Mouse (Mus musculus) ES-CJ7 (cell line): ENCODE results near the gene Mycbpap.

Source experiments
- DNase-seq: peaks from one replicate; pipeline ENCODE4 v3.0.0; 2011; ENCODE audit warnings: low read depth, low spot score

Gene Mycbpap

DNA sequence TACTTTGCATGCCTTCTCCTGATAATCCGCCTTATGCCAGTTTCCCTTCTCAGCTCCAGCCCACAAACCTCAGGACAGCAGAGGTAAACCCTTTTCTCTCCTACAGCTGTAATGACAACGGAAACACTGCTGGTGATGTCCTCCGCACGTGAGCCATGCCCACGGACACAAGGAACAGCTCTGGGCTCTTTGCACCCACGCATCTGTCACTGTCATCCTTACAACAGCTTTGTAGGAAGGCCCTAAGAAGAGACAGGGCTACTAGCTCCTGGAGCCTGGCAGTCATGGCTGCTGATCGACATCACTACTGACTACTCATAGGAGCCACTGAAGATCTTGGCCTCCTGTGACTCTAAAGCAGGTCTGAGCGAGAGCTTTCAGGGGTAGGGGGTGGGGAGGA is 11.6 kb upstream of the Mycbpap start:
- DNase-seq = no peak

DNA sequence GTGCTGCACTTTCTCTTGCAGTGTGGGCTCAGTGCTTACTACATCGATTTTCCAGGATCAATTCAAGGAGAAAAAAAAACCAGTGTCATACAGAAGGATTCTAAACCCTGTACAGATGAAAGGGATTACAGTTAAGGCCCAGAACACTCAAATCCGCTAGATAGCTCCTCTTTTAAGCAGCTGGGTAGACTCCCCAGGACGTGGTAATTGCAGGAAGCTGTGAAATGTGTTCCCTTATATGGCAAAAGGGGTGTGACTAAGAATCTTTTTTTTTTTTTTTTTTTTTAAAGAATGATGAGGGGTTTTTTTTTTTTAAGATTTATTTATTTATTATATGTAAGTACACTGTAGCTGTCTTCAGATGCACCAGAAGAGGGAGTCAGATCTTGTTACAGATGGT is 7.3 kb upstream of the Mycbpap start:
- no peak for DNase-seq

DNA sequence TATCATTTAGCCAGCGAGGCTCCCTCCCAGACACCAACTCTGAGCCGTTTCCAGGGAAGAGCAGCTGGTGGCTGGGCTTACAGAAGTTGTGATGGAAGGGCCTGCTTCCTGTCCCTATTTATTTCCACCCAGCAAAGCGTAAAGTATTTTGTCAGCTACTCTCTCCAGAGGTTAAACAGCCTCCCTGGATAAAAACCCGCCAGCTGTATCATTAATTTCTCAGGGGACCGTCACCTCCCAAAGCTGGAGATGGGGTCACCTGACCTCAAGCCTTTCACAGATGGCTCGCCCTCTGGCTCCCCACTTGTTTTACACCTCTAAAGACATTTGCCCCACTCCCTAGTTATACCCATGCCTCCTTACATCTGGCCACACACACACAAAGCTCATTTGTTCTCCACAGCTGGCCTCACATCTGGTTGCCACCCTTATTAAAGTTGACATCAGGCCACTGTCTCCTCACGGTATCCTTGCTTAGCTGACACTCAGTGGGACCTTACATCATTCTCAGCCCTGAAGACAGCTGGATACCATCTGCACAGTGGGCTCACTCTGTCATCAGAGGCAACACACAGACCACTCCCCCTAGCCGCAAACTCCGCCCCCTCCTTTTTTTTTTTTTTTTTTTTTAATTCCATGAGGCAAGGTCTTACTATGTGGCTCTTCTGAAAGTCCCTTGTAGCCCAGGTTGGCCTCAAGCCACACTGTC is 4.8 kb upstream of the Mycbpap start:
- no peak for DNase-seq

DNA sequence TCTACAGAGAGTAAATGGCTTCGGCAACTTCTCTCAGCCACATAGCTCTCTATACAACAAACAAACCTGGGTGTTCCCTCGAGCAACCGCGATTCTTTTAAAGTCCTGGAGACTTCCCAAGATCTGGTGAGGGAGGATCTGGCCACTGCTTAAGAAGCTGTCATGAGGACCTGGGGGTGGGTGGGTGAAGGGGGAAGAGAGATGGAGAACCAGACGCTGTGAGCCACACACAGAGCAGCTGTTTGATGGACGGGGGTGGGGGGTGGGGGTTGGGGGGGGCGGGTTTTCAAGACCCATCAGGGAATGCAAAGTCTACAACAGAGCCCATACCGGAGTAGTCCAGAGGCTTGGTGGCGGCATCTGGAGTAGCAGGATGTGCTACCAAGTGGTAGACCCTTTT is 8.1 kb downstream of the Mycbpap start:
- DNase-seq = no peak

DNA sequence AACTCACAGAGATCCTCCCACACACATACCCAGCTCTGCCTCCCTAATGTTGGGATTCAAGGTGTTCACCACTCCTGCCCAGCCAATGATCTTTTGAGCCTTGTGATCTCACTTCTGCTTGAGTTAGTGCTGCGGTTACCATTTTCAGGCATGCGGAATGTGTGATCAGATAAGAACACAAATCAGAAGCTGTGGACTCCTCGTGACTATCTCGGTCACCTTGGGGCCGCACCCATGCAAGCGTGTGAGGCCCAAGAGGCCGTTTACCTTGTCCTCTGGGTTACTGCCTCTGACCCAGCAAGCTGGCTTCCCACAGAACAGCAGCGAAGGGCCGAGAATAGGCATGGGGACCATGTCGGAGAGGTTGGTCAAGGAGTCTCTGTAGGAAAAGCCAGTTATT is 12.6 kb downstream of the Mycbpap start:
- no peak for DNase-seq

DNA sequence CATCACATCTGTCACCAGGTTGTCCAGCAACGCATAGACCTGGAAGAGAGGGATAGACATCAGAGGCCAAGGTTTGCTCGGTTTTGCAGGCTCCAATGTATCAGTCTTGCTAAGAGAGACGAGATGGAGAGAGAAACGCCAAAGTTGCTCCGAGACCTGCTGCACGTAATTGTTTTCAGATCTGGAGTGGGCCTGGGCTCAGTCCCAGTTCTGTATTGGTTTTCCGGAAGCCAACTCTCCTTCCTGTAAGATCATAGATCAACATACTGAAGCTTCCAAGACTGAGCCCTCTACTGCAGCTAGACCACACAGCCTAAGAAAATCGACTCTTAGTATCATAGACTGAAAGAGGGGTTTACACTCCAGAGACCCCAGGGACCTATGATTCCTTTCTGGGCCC is 20.1 kb downstream of the Mycbpap start:
- DNase-seq = no peak

DNA sequence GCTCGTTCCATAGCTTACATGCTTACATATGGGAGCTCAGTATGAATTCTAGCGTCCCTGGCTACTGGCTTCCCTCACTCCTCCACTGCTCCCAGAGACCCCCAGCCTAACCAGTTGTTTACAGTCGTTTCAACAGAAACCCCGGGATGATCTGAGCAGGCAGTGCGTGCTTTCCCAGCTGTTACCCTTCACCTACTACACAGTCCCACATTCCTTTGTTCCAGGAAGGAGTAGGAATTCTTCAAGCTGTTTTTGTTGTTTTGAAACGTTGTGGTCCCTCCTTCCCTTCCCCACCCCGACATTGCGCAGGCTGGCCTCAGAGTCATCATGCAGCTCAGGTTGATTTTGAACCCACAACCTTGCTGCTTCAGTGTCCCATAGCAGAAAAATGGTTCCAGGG is 21.2 kb downstream of the Mycbpap start:
- no peak for DNase-seq

DNA sequence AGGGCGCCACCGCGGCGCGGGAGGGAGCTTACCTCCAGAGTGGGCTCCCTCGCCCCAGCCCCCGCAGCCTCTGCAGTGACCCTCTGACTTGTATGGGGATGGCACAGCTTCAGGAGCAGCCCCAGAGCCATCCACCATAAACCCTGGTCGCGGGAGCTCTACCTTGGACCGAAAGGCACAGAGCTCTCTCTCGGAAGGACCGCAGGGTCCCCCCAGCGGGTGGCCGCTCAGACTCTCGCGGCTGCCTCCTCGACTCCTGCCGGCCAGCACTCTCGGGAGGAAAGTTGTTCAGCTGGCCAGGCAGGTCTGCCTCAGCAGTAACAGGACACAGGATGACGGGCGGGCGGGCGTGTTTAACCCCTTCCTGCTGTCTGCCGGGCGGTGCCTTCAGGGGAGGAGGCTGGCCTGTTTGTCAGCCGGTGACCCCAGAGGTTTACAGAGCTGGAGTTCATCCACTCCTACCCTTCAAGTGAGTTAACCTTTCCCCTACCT is 21.8 kb downstream of the Mycbpap start, which contains the start of gene Epn3:
TSS of gene Epn3 (minus strand) at position 314 of the 492 bp plus-strand sequence.
- DNase-seq = no peak

DNA sequence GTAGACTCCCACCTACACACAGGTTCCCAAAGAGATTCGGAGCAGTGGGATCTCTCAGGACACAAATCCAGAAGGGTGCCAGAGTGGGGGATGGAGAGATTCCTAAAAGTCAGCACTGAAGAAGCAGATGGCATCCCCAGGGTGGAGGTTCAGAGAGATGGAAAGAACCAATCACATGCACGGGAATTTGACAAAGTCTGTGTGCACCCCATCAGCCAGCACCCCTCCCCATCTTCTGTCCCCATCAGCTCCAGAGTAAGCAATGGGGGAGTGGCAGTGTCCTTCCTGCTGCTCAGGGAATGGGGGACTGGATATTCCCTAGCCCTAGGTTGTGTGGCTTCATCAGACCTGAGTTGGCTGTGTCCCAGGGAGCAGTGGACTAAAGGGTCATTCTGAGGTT is 22.5 kb downstream of the Mycbpap start:
- no peak for DNase-seq

DNA sequence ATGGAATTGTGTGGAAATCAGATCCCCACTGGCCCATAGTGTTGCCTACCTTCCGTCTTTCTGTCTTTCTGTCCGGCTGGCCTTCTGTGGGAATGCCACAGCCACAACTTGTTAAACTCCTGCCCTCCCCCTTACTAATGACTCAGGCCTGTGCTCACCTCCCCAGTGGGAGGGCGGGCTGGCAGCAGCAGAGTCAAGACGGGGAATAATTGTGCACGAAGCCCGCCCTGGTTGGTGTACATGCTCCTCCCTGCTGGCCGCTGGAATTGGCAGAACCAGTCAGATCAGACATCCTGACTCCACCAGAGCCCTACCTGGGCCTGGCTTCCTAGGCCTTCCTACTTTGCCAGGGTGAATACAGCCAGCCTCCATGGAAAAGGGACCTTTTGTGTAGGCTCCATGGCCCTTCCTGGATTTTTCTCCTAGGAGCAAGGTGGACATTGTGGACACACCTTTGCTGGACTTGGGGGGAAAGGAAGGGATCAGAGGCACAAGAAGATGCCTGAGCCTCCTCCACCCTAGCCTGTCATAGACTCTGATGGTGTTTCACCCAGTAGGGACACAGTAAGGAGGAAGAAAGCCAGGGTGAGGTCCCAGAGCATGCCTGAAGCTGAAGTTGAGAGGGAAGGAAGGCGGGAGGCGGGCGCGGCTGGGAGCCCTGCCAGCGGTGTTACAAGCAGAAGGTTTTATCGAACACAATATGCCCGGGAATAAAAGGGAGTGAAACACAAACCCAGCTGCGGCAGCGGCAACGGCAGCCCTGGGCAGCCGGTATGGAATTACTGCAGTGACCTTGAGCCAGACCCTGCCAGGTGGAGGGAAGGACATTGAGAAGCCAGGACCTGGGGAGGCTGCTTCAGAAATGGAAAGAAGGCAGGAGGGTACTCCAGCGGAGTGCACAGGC is 23.2 kb downstream of the Mycbpap start:
- DNase-seq = no peak

DNA sequence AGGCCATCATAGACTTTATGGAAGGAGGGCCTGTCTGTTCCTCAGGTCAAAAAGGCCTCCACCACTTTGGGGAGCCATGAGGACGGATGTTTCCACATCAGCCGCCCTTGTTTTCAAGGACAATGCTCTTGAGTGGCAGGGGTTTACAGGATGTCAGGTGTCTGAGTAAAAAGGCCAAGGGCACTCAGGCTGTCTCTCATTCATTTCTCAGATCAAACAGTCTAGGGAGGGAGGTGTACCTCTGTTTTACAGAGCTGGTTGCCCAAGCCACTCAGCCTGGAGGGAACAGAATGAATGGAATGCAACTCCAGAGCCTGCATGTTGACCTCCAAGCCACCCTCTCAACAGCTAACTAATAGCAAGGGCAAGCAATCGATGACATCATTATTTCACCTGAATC is 26.1 kb downstream of the Mycbpap start:
- no peak for DNase-seq

DNA sequence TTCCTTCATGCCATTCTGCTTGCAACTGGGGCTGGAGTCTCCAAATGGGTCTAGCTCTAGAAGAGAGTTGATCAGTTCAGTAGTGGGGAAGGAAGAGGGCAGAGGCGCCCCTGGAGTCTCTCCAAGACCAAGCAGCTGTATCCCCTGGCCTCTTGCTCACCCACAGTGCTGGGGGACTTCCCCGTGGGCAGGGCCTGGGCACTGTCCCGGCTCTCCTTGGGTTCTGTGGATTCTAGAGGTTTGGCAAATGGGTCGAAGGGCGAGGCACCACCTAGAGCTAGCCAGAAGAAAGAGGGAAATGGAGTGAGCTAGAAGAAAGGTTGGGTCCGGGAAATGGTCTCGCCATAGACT is 29.8 kb downstream of the Mycbpap start:
- DNase-seq = no peak

DNA sequence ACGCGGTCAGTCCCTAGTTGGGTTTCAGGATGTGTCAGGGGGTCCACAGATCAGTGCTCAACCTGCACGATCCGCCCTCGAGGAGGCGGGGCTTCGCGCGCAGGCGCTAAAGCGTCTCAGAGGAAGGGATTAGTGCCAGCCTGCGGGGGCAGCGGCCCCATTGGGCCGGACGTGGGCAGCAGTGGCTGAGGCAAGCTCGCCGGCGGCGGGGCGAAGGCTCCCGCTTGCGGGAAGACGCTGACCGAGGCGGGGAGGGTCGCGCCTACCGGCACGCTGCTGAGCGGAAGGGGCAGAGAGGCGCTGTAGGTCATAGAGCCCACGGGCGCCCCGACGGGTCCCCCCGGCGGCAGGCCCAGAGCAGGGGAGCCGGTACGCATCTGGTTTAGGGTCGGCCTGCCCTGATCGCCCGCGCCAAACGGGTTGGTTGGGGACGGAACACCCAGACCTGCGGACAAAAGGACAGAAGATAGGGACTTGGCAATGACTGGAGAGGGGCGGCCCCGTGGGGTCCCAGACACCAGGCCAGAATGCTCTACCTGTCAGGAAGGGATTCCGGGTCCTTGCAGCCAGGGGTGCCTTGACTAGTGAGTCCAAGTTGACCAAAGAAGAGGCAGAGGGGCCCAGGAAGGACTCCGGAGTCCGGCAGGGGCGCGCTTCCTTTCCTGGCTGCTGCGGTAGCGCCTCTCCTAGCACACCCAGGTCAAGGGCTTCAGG is 30.4 kb downstream of the Mycbpap start:
- DNase-seq = peak; percentile 48

DNA sequence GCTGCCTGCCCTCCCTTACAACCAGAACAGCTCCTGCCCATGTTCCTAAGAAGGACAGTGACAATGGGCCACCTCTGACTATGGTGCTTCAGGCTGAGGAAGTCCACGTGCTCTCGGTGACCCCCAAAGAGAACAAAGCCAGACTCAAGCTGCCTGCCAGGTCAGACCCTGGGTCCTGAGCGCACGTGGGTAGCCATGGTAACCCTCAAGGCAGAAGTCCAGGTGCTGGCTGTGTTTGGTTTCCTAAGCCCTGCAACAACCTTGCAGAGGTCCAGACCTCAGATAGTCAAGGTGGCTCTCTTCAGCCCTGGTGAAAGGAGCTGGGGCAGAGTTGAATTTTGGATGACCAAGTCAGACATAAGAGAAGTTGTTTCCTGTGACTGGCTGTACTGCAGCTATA is 31.8 kb downstream of the Mycbpap start:
- no peak for DNase-seq

DNA sequence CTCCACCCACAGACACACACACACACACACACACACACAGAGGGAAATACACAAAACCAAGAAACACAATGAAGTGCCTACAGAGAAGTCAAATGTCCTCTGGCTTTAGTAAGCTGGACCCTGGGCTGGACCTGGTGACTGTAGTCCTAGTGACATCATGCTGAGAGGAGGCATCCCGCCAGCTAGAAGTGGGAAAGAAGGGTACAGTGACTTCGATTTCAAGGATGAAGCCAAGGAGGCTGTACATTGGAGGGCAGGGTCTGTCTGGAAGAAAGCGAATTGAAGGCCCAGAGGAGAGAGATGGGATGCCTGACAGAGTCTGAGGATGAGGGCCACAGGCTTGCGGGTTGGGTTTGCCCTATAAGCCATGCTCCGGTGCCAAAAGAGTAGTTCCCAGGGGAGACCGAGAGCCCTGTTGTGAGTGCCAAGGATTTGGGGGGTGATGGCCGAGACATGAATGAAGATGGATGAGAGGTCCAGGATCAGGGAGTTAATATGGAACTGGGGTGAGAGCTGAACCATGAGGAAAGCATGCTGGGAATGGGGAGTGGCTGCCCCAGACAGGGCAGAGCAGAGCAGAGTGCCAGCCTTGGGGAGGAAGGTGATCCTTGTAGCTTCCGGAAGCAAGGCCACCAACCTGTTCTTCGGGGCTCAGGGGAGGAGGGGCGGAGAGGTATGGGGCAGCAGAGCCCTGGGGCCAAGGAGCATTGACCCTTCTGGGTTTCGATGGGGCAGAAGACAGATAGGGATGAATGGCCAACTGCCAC is 32.6 kb downstream of the Mycbpap start:
- DNase-seq = no peak

DNA sequence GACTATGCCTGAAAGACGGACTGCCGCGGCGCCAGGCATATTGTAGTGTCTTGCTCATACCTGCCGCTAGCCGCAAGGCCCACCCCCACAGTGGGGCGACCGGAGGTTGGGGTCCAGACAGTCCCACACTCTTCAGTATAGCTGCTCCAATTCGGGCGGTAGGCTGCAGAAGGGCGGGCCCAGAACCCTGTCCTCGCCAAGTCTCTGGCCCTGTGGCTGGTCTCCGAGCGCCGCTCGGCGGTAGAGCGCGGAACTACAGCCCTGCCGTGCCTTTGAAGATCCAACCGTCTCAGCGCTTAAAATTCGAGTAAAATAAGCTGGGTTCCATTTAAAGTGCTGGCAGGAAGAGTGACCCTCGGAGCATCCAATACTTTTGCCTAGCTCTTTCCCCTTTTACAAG is 35.5 kb downstream of the Mycbpap start, which contains the start of gene Spata20:
TSS of gene Spata20 (minus strand) at position 179 of the 400 bp plus-strand sequence.
- DNase-seq = peak; percentile 65

DNA sequence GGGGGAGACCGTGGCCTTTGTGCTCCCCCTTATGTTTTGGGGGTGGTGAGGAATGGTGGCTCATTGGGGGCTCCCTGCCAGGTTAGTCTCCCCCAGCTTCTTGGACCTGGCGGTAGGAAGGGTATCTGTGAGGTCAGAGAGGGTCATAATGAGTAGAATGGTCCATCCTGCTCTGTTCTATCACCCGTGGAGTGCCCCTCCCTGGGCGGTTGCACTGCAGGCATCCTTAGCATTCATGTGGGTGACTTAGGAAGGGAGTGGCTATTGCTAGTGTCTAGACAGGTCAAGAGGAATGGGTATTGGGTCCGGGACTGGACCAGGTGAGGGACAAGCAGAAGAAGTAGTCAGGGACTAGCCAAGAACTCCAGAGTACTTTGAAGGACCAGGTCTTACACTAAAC is 36.3 kb downstream of the Mycbpap start:
- no peak for DNase-seq

DNA sequence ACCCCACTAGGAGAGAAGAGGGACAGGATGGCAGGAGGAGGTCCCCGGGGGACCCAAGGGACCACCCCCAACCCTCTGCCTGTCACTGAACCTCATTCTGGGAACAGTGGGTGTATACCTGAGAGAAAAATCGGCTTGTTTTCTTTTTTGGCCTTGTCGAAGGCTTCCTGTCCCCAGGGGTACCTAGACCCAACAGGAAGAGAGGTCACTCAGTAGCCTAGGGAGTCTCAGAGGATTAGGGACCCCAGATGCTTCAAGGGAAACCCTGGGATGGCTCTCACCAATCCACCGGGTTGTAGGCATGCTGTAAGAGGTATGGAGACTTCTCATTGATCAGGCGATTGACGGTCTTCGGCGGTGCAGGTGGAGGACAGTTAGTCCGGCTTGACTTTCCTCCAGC is 36.9 kb downstream of the Mycbpap start:
- DNase-seq = no peak

DNA sequence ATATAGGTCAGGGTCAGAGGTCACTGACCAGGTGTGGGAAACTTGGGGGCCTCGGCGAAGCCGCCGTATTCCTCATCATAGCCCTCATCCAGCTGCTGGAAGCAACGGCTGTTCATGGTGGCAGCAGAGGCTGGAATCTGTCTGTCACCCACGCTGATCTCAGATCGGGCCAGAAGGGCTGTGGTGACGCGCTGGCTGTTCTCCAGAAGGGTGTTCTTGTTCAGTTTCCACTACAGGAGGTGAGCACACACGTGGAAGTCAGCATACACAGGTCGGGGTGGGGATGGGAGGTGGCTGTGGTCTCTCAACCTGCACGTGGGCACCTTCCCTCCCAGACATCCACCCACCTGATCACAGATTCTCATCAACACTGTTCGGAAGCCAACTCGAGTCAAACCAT is 37.6 kb downstream of the Mycbpap start:
- DNase-seq = no peak

DNA sequence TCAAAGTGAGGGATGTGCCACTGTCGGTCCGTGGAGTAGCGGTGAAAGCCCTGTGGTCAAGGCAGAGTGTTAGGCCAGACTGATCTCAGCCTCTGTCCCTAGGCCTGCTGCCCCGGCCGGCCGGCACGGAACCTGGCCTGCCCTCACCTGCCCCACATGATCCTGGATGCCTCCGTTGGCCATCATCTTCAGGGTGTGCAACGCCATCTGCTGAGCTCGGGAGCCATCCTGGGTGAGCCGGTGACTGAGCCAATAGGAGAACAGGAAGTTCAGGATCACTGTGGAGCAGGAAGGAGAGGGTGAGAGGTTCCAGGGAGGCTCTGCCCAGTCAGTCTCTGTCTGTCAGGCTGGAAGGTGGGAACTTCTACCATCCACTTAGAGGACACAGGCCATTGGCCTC is 38.1 kb downstream of the Mycbpap start:
- no peak for DNase-seq

DNA sequence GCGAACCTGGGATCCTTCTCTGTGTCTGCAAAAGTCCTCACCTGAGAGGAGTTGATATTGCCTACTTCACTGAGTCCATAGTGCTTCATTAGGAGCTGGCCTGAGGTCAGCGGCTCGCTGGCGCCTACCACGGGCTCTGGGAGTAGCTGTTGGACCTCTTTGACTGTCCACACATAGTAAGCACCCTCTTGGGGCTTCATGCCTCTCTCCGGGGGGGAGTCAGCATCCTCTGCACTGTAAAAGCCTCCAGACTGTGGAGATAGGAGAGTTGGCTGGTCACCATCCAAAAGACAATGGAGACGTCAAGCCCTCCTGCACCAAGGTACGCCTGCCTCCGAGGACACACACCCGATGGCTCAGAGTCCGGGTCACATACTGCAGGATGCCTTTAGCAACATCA is 38.8 kb downstream of the Mycbpap start:
- DNase-seq = no peak
